ENCODE assay signal across 27 mouse cellular contexts in the genomic region with DNA sequence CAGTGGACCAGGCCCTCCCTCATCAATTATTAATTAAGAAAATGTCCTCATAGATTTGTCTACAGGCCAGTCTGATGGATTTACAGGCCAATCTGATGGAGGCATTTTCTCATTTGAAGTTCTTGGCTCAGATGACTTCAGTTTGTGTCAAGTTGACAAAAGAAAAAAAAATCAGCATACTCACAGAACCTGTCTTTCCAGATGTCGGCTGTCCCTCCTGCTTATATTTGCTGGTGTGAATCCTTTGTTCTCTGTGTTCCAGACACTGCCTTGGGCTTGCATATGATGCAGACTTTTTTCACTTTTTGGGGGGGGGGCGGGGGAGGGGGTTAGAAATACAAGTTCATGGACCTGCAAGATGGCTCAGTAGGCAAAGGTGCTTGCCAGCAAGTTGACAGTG.
"Had no signal": no experiment of that assay in that cellular context is flagged by ENCODE, and none has a peak within 500 bp of the region (broad histone marks: within the 10 kb centered on the region; RNA-seq: fewer than 3 reads in every experiment).

No protein-coding gene starts in this region.

- H3K27ac ChIP-seq: heart, adult 2 months; heart, embryonic 13.5 days; heart, embryonic 15.5 days; hindbrain, embryonic 13.5 days; hindbrain, embryonic 15.5 days; hindbrain, postnatal 0 days; kidney, embryonic 15.5 days; kidney, postnatal 0 days; layer of hippocampus, adult 2 months; left cerebral cortex, adult 2 months; limb, embryonic 10.5 days; limb, embryonic 12.5 days; liver, embryonic 13.5 days had no signal

- H3K36me3 ChIP-seq: heart, embryonic 13.5 days; heart, embryonic 15.5 days; hindbrain, embryonic 13.5 days; hindbrain, embryonic 15.5 days; kidney, embryonic 15.5 days; limb, embryonic 10.5 days; limb, embryonic 12.5 days; liver, embryonic 13.5 days had no signal

- ATAC-seq: hindbrain, postnatal 0 days; intestine, embryonic 16.5 days had no signal

- H3K4me3 ChIP-seq: heart, adult 2 months; heart, embryonic 13.5 days; heart, embryonic 15.5 days; hindbrain, embryonic 13.5 days; hindbrain, embryonic 15.5 days; kidney, embryonic 15.5 days; layer of hippocampus, adult 2 months; left cerebral cortex, adult 2 months; limb, embryonic 10.5 days; limb, embryonic 12.5 days; liver, embryonic 13.5 days had no signal

- H3K9ac ChIP-seq: heart, embryonic 13.5 days; heart, embryonic 15.5 days; hindbrain, embryonic 13.5 days; hindbrain, embryonic 15.5 days; kidney, embryonic 15.5 days; limb, embryonic 12.5 days; liver, embryonic 13.5 days had no signal

- DNase-seq: gastrocnemius, postnatal 14 days; gastrocnemius, postnatal 36 days; heart, adult 11 months; heart, adult 2 months; heart, postnatal 14 days; heart, postnatal 36 days; kidney, adult 11 months; kidney, adult 2 months; kidney, adult 9 months; kidney, postnatal 14 days; kidney, postnatal 36 days; liver; liver, embryonic 13.5 days had no signal

- H3K9me3 ChIP-seq: heart, embryonic 13.5 days; heart, embryonic 15.5 days; hindbrain, embryonic 13.5 days; hindbrain, embryonic 15.5 days; kidney, embryonic 15.5 days; limb, embryonic 10.5 days; limb, embryonic 12.5 days; liver, embryonic 13.5 days had no signal

- H3K4me2 ChIP-seq: heart, embryonic 11.5 days; heart, embryonic 13.5 days; heart, embryonic 15.5 days; hindbrain, embryonic 13.5 days; hindbrain, embryonic 15.5 days; kidney, embryonic 15.5 days; limb, embryonic 12.5 days; liver, embryonic 11.5 days; liver, embryonic 13.5 days had no signal

- H3K4me1 ChIP-seq: heart, embryonic 15.5 days; liver, embryonic 13.5 days had no signal
